Mouse (Mus musculus) adrenal gland, postnatal 0 days (tissue): ENCODE data around the gene Ypel5. TPM values are rescaled to one million over a fixed set of nuclear protein-coding genes. Genes with fewer than 3 reads are reported as not detected.

ENCODE experiments used
- polyA plus RNA-seq: library from polyadenylated mRNA; unstranded; fragments of >200 nt; fragmentation: Nextera tagmentation; extraction: Ambion mirVana; gene quantifications from 2 replicates; pipeline ENCODE4 v1.2.1, GENCODE M21; 2015

The Ypel5 gene
- 93.0 and 125 TPM in 2 replicates for polyA plus RNA-seq

DNA sequence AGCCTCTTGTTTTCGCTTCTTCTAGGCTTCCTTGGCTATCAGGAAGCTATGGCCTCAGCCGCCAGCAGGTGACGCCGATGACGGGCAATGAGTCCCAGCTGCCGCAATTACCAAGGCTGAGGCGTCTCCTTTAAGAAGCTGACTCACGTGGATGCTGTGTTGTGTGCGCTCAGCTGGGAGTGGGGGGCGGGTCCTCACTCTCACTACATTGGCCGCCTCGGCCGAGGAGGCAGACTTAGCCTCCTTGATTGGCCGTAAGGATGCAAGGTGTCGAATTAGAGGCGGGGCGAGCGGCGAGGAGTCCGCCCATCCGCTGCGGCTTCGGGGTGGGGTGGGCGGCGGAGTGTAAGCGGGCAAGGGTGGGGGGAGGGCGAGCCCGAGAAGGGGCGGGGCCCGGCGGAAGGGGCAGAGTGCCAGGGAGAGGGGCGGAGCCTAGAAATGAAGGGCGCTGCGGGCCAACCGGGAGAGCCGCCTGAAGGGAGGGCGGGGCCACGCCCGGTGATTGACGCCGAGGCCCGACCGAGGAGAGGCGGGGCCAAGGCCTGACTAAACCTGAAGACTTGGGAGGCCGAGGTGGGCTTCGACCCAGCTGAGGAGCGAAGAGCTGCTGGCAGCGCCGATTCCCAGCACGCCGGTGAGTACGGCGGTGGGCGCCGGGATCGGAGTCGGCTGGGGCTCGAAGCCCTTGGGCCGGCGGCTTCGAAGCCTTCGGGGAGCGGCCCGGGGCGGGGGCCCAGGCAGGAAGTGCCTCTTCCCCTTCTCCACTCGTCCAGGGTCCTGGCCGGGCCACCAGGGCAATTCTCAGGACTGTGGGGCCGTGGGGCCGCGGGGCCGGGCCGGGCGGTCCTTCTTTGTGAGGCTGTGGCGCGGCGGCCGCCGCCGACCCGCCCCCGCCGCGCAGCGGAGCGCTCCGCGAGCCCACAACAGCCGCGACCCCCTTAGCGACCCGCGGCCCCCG, at the start of gene Ypel5:
Ypel5 (plus strand) TSS at position 296 of the 958 bp plus-strand sequence.

Other genes starting within 250 kb of the Ypel5 start
- 0.54 and 3.3 TPM in 2 replicates for gene Alk, start 231.8 kb upstream of the Ypel5 start, polyA plus RNA-seq
- gene Lbh, start 81.9 kb downstream of the Ypel5 start, polyA plus RNA-seq, result 3.6 and 7.5 TPM in 2 replicates